Mouse (Mus musculus): ENCODE data around the gene Olfr1325.
"Not testable (repeated sequence)": the region's sequence is repeated elsewhere in the genome, so short reads cannot be mapped to it uniquely, and the experiment has no call there.

The Olfr1325 gene

GRCm38 (mm10) chrX:74592379-74592778 is at the start of gene Olfr1325:
Gene Olfr1325 (plus strand): TSS chrX:74592679.
- H3K27me3 ChIP-seq (ENCODE audit: control insufficient read depth, insufficient read depth, low read length, poor library complexity, severe bottlenecking): no peaks in the 10 kb centered on the region
- DNase-seq (ENCODE audit: low read depth, low spot score): no peak
- no peaks in the 10 kb centered on the region for H3K36me3 ChIP-seq (ENCODE audit: control insufficient read depth, insufficient read depth, low read length, poor library complexity, severe bottlenecking)

- no peak for DNase-seq (ENCODE audit: low read depth, low spot score)
- no peaks in the 10 kb centered on the region for H3K36me3 ChIP-seq (ENCODE audit: control insufficient read depth, insufficient read depth, low read length, poor library complexity, severe bottlenecking)
- no peaks in the 10 kb centered on the region for H3K27me3 ChIP-seq (ENCODE audit: control insufficient read depth, insufficient read depth, low read length, poor library complexity, severe bottlenecking)
These were observed 17.7 kb upstream of the Olfr1325 start, which contains the start of gene Olfr1326-ps1 for GRCm38 (mm10) chrX:74574788-74575187. Gene Olfr1326-ps1 (minus strand): TSS chrX:74574888.

GRCm38 (mm10) chrX:74645466-74646323 is 53.2 kb downstream of the Olfr1325 start, which contains the start of gene Gm5640:
Gene Gm5640 (minus strand): TSS chrX:74645635.
- H3K36me3 ChIP-seq (ENCODE audit: control insufficient read depth, insufficient read depth, low read length, poor library complexity, severe bottlenecking); H3K27me3 ChIP-seq (ENCODE audit: control insufficient read depth, insufficient read depth, low read length, poor library complexity, severe bottlenecking); DNase-seq (ENCODE audit: low read depth, low spot score): not testable (repeated sequence)

- not testable (repeated sequence) for H3K27me3 ChIP-seq (ENCODE audit: control insufficient read depth, insufficient read depth, low read length, poor library complexity, severe bottlenecking); H3K36me3 ChIP-seq (ENCODE audit: control insufficient read depth, insufficient read depth, low read length, poor library complexity, severe bottlenecking); DNase-seq (ENCODE audit: low read depth, low spot score)
These were observed 53.9 kb downstream of the Olfr1325 start for GRCm38 (mm10) chrX:74646393-74646792.

Measured in splenic B cell, adult 2 months (primary cell).